Mouse (Mus musculus): ENCODE measurements around the gene Rnf141. TPM values are rescaled to one million over a fixed set of nuclear protein-coding genes. Genes with fewer than 3 reads are reported as not detected.

The Rnf141 gene
- 100 to 1,000 TPM in 8 of 26 experiments, 10 to 100 TPM in 18; 31.4 to 143 (median 83.4) TPM for total RNA-seq (2018; cell fraction: chromatin; rRNA removed)
- 10 to 100 TPM; 29.4 to 73.9 (median 47.1) TPM for total RNA-seq (2018; cell fraction: cytosol; rRNA removed)
- 100 to 1,000 TPM in 5 of 26 experiments, 10 to 100 TPM in 21; 28.2 to 126 (median 70.2) TPM for total RNA-seq (2018; cell fraction: nucleus; rRNA removed)
- 27.9 to 56.7 TPM (median 33.9 TPM) in 3 replicates for polyA plus RNA-seq (2018)

GRCm38 (mm10) chr7:110843916-110844874 lies at the start of gene Rnf141:
TSS of gene Rnf141 (minus strand) at chr7:110844457.
- H3K36me3 ChIP-seq (ENCODE audit: inconsistent target), result no peaks in the 10 kb centered on the region
- H3K79me2 ChIP-seq (ENCODE audit: inconsistent target), result peaks cover 36% of the 10 kb centered on the region
- H3K4me3 ChIP-seq (ENCODE audit: inconsistent target), result peak within 1 kb of the TSS; percentile 70
- under 1% methylated on average over 42 of the region's 42 CpGs for WGBS (ENCODE audit: missing documents)
- peak within 1 kb of the TSS; percentile 69 for H3K27ac ChIP-seq

DNA sequence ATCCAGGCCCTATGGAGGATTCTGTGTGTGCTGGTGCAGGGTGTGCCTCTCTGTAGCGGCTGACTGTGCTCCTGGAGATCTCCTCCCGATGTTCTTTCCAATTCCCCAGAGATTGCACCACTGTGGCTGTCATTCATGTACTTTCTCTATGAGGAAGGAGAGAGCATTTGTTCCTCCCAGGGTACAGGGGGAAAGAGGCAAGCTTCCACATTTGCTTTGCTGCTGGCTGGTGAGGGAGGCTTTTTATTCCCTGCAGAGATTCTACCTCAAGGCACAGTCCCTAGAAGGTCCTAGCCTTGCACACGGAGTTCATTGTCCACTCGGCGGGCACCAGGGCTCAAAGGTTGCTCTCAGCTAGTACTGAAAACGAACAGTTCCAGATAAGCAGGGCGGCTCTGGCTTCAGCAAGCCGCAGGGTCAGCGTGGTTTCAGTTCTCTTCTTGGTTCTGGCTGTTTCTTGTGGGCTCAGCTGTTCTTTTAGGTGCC lies 47.3 kb upstream of the Rnf141 start:
- H3K27ac ChIP-seq, result peak overlapping the region; percentile 92
- WGBS (ENCODE audit: missing documents), result 7% methylated on average over 9 of the region's 9 CpGs
- peak overlapping the region; percentile 8; the same call in 1 of the 2 replicates for H3K4me3 ChIP-seq (ENCODE audit: inconsistent target)
- no peaks in the 10 kb centered on the region for H3K79me2 ChIP-seq (ENCODE audit: inconsistent target)
- no peaks in the 10 kb centered on the region for H3K36me3 ChIP-seq (ENCODE audit: inconsistent target)

- no peak overlapping the region for H3K27ac ChIP-seq
- no peak overlapping the region for H3K4me3 ChIP-seq (ENCODE audit: inconsistent target)
- H3K36me3 ChIP-seq (ENCODE audit: inconsistent target), result no peaks in the 10 kb centered on the region
- no peaks in the 10 kb centered on the region for H3K79me2 ChIP-seq (ENCODE audit: inconsistent target)
- 100% methylated on average over 2 of the region's 2 CpGs for WGBS (ENCODE audit: missing documents)
These were observed 37.6 kb upstream of the Rnf141 start for GRCm38 (mm10) chr7:110881746-110882333.

- 0 out of 2 replicates have a peak overlapping the region, but pooled peaks have one; percentile 4 for H3K27ac ChIP-seq
- no peak overlapping the region for H3K4me3 ChIP-seq (ENCODE audit: inconsistent target)
- WGBS (ENCODE audit: missing documents), result 34% methylated on average over 4 of the region's 4 CpGs
- no peaks in the 10 kb centered on the region for H3K36me3 ChIP-seq (ENCODE audit: inconsistent target)
- H3K79me2 ChIP-seq (ENCODE audit: inconsistent target), result no peaks in the 10 kb centered on the region
These were observed 33.8 kb upstream of the Rnf141 start for GRCm38 (mm10) chr7:110878028-110878427.

- 59% methylated on average over 4 of the region's 4 CpGs for WGBS (ENCODE audit: missing documents)
These were observed 32.7 kb upstream of the Rnf141 start for GRCm38 (mm10) chr7:110876965-110877364.

GRCm38 (mm10) chr7:110868807-110869206 lies 24.6 kb upstream of the Rnf141 start:
- no peak overlapping the region for H3K27ac ChIP-seq
- 81% methylated on average over 5 of the region's 5 CpGs for WGBS (ENCODE audit: missing documents)

More at GRCm38 (mm10) chr7:110876965-110877364, 32.7 kb upstream of the Rnf141 start:
- Histone ChIP-seq H3K36me3 (ENCODE audit: inconsistent target) (no peaks in the 10 kb centered on the region), H3K27ac (no peak overlapping the region), H3K4me3 (ENCODE audit: inconsistent target) (no peak overlapping the region), H3K79me2 (ENCODE audit: inconsistent target) (no peaks in the 10 kb centered on the region)

GRCm38 (mm10) chr7:110867116-110867515 lies 22.9 kb upstream of the Rnf141 start:
- H3K4me3 ChIP-seq (ENCODE audit: inconsistent target), result no peak overlapping the region
- no peaks in the 10 kb centered on the region for H3K79me2 ChIP-seq (ENCODE audit: inconsistent target)
- no peaks in the 10 kb centered on the region for H3K36me3 ChIP-seq (ENCODE audit: inconsistent target)
- no peak overlapping the region for H3K27ac ChIP-seq
- WGBS (ENCODE audit: missing documents), result 99% methylated on average over 6 of the region's 6 CpGs

More at GRCm38 (mm10) chr7:110868807-110869206, 24.6 kb upstream of the Rnf141 start:
- Histone ChIP-seq H3K4me3 (ENCODE audit: inconsistent target) (no peak overlapping the region), H3K36me3 (ENCODE audit: inconsistent target) (no peaks in the 10 kb centered on the region), H3K79me2 (ENCODE audit: inconsistent target) (no peaks in the 10 kb centered on the region)

GRCm38 (mm10) chr7:110866021-110866420 lies 21.8 kb upstream of the Rnf141 start:
- Histone ChIP-seq H3K4me3 (ENCODE audit: inconsistent target) (no peak overlapping the region), H3K36me3 (ENCODE audit: inconsistent target) (no peaks in the 10 kb centered on the region), H3K27ac (no peak overlapping the region), H3K79me2 (ENCODE audit: inconsistent target) (no peaks in the 10 kb centered on the region)
- WGBS (ENCODE audit: missing documents), result 95% methylated on average over 3 of the region's 3 CpGs

DNA sequence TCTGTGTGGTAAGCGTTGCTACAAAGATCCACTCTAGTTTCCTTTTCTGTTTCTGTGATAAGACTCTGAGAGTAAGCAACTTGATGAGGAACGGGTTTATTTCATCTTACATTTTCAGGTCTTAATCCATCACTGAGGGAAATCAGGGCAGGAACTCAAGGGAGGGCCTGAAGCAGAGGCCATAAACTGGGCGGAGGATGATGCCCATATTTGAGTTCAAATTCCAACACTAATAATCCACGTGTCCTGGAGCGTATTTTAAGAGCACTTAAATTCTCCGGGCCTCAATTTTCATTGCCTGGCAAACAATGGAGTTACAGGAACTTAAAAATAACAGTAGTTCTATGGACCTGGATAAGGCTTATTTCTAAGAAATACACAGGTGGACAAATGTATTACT lies 21.3 kb upstream of the Rnf141 start:
- H3K27ac ChIP-seq, result no peak overlapping the region
- no peak overlapping the region for H3K4me3 ChIP-seq (ENCODE audit: inconsistent target)
- no peaks in the 10 kb centered on the region for H3K36me3 ChIP-seq (ENCODE audit: inconsistent target)
- H3K79me2 ChIP-seq (ENCODE audit: inconsistent target), result no peaks in the 10 kb centered on the region
- WGBS (ENCODE audit: missing documents), result 95% methylated on average over 6 of the region's 6 CpGs

GRCm38 (mm10) chr7:110865038-110865437 lies 20.8 kb upstream of the Rnf141 start:
- 93% methylated on average over 10 of the region's 10 CpGs for WGBS (ENCODE audit: missing documents)
- no peaks in the 10 kb centered on the region for H3K36me3 ChIP-seq (ENCODE audit: inconsistent target)
- H3K27ac ChIP-seq, result no peak overlapping the region
- no peak overlapping the region for H3K4me3 ChIP-seq (ENCODE audit: inconsistent target)
- no peaks in the 10 kb centered on the region for H3K79me2 ChIP-seq (ENCODE audit: inconsistent target)

- no peak within 1 kb of the TSS for H3K4me3 ChIP-seq (ENCODE audit: inconsistent target)
These were observed 18.6 kb upstream of the Rnf141 start, which contains the start of gene Lyve1 for GRCm38 (mm10) chr7:110862751-110863289. TSS of gene Lyve1 (minus strand) at chr7:110863239.

DNA sequence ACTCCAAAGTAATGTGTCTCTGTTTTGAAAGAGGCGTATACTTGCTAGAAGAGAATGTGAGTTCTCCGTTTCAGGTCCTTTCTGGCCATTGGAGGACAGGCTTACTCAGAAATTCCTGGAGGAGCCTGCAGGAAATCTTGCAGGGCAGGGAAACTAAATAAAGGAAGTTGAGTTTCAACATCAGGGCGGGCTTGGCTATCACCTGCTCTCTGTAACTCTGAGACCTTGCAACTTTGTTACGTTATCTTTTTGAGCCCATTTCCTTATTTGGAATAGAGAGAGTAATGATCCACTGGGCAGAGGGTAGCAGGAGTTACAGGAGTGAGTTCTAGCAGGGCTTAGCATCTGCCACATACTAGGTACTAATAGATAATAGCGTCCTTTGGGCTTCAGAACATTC lies 15.9 kb upstream of the Rnf141 start:
- no peaks in the 10 kb centered on the region for H3K36me3 ChIP-seq (ENCODE audit: inconsistent target)
- H3K4me3 ChIP-seq (ENCODE audit: inconsistent target), result no peak overlapping the region
- 41% methylated on average over 5 of the region's 5 CpGs for WGBS (ENCODE audit: missing documents)
- H3K27ac ChIP-seq, result no peak overlapping the region
- H3K79me2 ChIP-seq (ENCODE audit: inconsistent target), result no peaks in the 10 kb centered on the region

More at GRCm38 (mm10) chr7:110862751-110863289, 18.6 kb upstream of the Rnf141 start, which contains the start of gene Lyve1:
- 83% methylated on average over 12 of the region's 12 CpGs for WGBS (ENCODE audit: missing documents)
- Histone ChIP-seq H3K79me2 (ENCODE audit: inconsistent target) (no peaks in the 10 kb centered on the region), H3K27ac (no peak within 1 kb of the TSS), H3K36me3 (ENCODE audit: inconsistent target) (no peaks in the 10 kb centered on the region)

DNA sequence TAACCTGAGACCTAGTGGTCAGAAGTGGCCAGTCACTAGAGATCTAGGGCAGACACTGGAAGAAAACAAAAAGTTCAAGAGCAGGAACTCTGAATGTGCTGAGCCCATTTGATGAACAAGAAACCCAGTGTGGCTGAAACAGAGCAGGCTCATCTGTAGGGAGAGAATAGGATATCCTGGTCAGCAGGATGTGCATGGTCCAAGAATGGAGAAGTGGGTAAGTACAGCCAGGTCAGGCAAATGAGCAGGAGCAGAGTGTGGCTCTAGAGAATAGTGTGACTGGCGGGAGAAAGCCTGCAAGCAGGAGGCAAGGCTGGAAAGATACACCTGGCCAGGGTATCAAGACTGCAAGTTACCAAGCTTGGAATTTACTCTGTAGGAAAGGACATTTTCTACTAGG lies 11.3 kb upstream of the Rnf141 start:
- H3K27ac ChIP-seq, result no peak overlapping the region
- 27% methylated on average over 1 of the region's 1 CpGs for WGBS (ENCODE audit: missing documents)
- no peak overlapping the region for H3K4me3 ChIP-seq (ENCODE audit: inconsistent target)

GRCm38 (mm10) chr7:110854927-110855546 lies 10.8 kb upstream of the Rnf141 start:
- Histone ChIP-seq H3K4me3 (ENCODE audit: inconsistent target) (no peak overlapping the region), H3K36me3 (ENCODE audit: inconsistent target) (no peaks in the 10 kb centered on the region), H3K79me2 (ENCODE audit: inconsistent target) (no peaks in the 10 kb centered on the region), H3K27ac (no peak overlapping the region)
- WGBS (ENCODE audit: missing documents), result 83% methylated on average over 8 of the region's 8 CpGs

More for the DNA sequence above, 11.3 kb upstream of the Rnf141 start:
- Histone ChIP-seq H3K79me2 (ENCODE audit: inconsistent target) (no peaks in the 10 kb centered on the region), H3K36me3 (ENCODE audit: inconsistent target) (no peaks in the 10 kb centered on the region)
